Mouse (Mus musculus) embryonic facial prominence, embryonic 11.5 days (tissue): Measurements from ENCODE around the gene Ddc. TPM values are rescaled to one million over a fixed set of nuclear protein-coding genes. Genes with fewer than 3 reads are reported as not detected.

Experiments
- ATAC-seq: fragments of 200-750 bp; cut with Nextera tagmentation; replicated peaks from 2 replicates; pipeline ENCODE4 v1.8.0; 2017; ENCODE audit warnings: low read depth; ENCODE audit not compliant: insufficient number of reproducible peaks, low FRiP score, low TSS enrichment
- DNase-seq: peaks from one replicate; pipeline ENCODE4 v3.0.0-alpha.2; 2015; ENCODE audit warnings: low spot score
- H3K27ac ChIP-seq: fragments of 300-500 bp; sonication (generic); replicated peaks from 2 replicates; pipeline ENCODE4 v1.5.1; 2014; ENCODE audit warnings: mild to moderate bottlenecking, low read depth, low read length, control low read depth
- H3K27me3 ChIP-seq: fragments of 300-500 bp; sonication (generic); 2 replicates; pipeline ENCODE4 v1.6.1; 2014; ENCODE audit warnings: mild to moderate bottlenecking, low read length, moderate library complexity, mixed read lengths; ENCODE audit not compliant: control insufficient read depth, insufficient read depth
- H3K36me3 ChIP-seq: fragments of 300-500 bp; sonication (generic); replicated peaks from 2 replicates; pipeline ENCODE4 v1.6.1; 2014; ENCODE audit warnings: low read depth, mild to moderate bottlenecking, low read length, moderate library complexity, mixed read lengths; ENCODE audit not compliant: control insufficient read depth, insufficient read depth
- H3K4me1 ChIP-seq: fragments of 300-500 bp; sonication (generic); 2 replicates; pipeline ENCODE4 v1.6.1; 2014; ENCODE audit warnings: low read length, mixed read lengths; ENCODE audit not compliant: control insufficient read depth, insufficient read depth
- H3K4me2 ChIP-seq: fragments of 300-500 bp; sonication (generic); 2 replicates; pipeline ENCODE4 v1.6.1; 2014; ENCODE audit warnings: low read depth, mild to moderate bottlenecking, control low read depth, low read length, moderate library complexity
- H3K4me3 ChIP-seq: fragments of 300-500 bp; sonication (generic); 2 replicates; pipeline ENCODE4 v1.5.1; 2014; ENCODE audit warnings: low read depth, low read length, control low read depth
- H3K9ac ChIP-seq: fragments of 300-500 bp; sonication (generic); replicated peaks from 2 replicates; pipeline ENCODE4 v1.6.1; 2014; ENCODE audit warnings: mild to moderate bottlenecking, control low read depth, low read length
- H3K9me3 ChIP-seq: fragments of 300-500 bp; sonication (generic); replicated peaks from 2 replicates; pipeline ENCODE4 v1.6.1; 2016; ENCODE audit warnings: mild to moderate bottlenecking, low read length, inconsistent platforms, mixed read lengths; ENCODE audit not compliant: control insufficient read depth
- WGBS: fragments of 180-500 bp; shearing (Covaris S2); extraction: QIAGEN DNeasy Blood & Tissue Kit; methylation state at CpG from one replicate; pipeline ENCODE4 v1.1.7; 2014; 5-methylcytosine and 5-hydroxymethylcytosine counted together
- polyA plus RNA-seq: library from polyadenylated mRNA; unstranded; fragments of >200 nt; fragmentation: Nextera tagmentation; extraction: Ambion mirVana; gene quantifications from 2 replicates; pipeline ENCODE4 v1.2.1, GENCODE M21; 2014

Gene Ddc
- polyA plus RNA-seq, 1 experiment from 2014 or later: 10.4 TPM

DNA sequence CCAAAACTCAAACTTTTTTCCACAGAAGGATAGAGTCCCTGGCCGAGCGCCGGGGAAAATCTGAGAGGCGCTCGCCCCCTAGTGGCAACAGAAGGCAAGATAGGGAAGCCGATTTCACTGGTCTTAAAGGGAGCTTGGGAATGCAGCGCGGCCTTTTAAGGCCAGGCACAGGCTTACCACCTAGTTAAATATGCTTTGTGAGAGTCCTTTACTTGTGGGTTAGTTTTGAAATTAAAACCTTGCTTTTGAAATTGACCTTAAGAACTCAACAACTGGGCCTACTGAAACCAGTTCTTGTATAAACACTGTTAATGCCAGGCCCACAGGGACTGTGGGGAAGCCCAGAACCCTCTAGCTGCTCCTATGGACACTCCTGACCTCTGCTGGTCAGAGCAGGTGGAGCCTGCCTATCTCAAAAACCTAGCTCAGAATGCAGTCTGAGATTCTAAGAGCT lies 109.4 kb downstream of the Ddc start:
- Histone ChIP-seq H3K36me3 (no peaks in the 10 kb centered on the region), H3K4me1 (no peaks in the 10 kb centered on the region), H3K27me3 (no peaks in the 10 kb centered on the region), H3K9ac (no peak overlapping the region), H3K4me3 (no peak overlapping the region), H3K27ac (no peak overlapping the region), H3K4me2 (no peak overlapping the region; the same call in 1 of the 2 replicates), H3K9me3 (no peaks in the 10 kb centered on the region)
- WGBS: 2% methylated on average over 8 of the region's 8 CpGs
- DNase-seq (peak; percentile 92), ATAC-seq (peak; percentile 93)

DNA sequence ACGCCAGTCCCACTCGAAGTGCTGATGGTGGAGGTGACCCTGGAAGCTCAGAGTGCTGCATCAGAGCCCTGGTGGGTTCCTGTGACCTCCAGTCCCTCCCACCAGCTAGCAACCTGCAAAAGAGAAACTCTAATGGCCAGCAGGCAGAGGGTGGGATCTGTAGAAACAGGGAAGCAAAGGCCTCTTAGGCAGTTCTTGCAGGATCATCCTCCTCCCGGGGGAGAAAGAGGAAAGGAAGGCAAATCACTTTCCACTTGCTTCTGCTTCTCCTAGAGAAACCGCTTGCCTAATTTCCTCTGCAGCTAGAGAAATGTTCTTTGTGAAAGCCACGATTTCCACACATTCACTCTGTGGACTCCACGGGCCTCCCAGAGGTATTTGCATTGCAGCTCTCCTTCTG lies 112.5 kb downstream of the Ddc start:
- no peak overlapping the region for H3K9ac ChIP-seq
- no peak for DNase-seq

GRCm38 (mm10) chr11:11781728-11782127 lies 116.2 kb downstream of the Ddc start:
- ATAC-seq (no peak), DNase-seq (no peak)
- no peak overlapping the region for H3K27ac ChIP-seq
- no peak overlapping the region for H3K4me3 ChIP-seq
- 81% methylated on average over 8 of the region's 8 CpGs for WGBS
- H3K27me3 ChIP-seq: no peaks in the 10 kb centered on the region
- H3K4me2 ChIP-seq: no peak overlapping the region
- no peak overlapping the region for H3K9ac ChIP-seq
- no peaks in the 10 kb centered on the region for H3K36me3 ChIP-seq
- no peaks in the 10 kb centered on the region for H3K9me3 ChIP-seq
- H3K4me1 ChIP-seq: no peaks in the 10 kb centered on the region

More for the DNA sequence above, 112.5 kb downstream of the Ddc start:
- ATAC-seq: no peak
- Histone ChIP-seq H3K27me3 (no peaks in the 10 kb centered on the region), H3K4me1 (no peaks in the 10 kb centered on the region), H3K9me3 (no peaks in the 10 kb centered on the region), H3K4me2 (no peak overlapping the region), H3K36me3 (no peaks in the 10 kb centered on the region), H3K27ac (no peak overlapping the region), H3K4me3 (no peak overlapping the region)
- WGBS: 71% methylated on average over 6 of the region's 6 CpGs

DNA sequence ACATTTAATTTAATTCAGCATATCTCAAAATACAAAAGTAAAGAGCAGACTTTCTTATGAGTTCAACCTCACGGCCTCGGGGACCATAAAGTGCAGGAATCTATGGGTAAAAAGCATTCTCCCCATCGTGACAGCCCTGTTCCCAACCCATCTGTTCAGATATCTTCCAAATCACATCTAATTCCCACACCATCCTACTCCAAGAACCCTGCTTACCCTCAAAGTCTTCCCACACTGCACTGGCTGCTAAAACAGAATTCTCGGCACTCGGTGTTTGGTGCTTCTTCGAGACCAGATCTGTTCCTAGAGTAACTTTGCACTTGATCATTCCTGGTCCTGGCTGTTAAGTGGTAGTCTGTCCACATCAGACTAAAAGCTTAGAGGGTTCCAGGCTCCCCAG lies 119.6 kb downstream of the Ddc start:
- Histone ChIP-seq H3K36me3 (no peaks in the 10 kb centered on the region), H3K27ac (no peak overlapping the region), H3K4me2 (no peak overlapping the region), H3K4me1 (no peaks in the 10 kb centered on the region), H3K9me3 (no peaks in the 10 kb centered on the region), H3K9ac (no peak overlapping the region), H3K27me3 (no peaks in the 10 kb centered on the region), H3K4me3 (no peak overlapping the region)
- DNase-seq: no peak
- WGBS: 92% methylated on average over 6 of the region's 6 CpGs
- no peak for ATAC-seq

- no peaks in the 10 kb centered on the region for H3K9me3 ChIP-seq
- H3K9ac ChIP-seq: no peak overlapping the region
- no peak overlapping the region for H3K27ac ChIP-seq
- H3K4me1 ChIP-seq: no peaks in the 10 kb centered on the region
- DNase-seq (no peak), ATAC-seq (no peak)
- H3K36me3 ChIP-seq: no peaks in the 10 kb centered on the region
- no peak overlapping the region for H3K4me2 ChIP-seq
- no peak overlapping the region for H3K4me3 ChIP-seq
- 80% methylated on average over 2 of the region's 2 CpGs for WGBS
- H3K27me3 ChIP-seq: no peaks in the 10 kb centered on the region
These were observed 120.1 kb downstream of the Ddc start for GRCm38 (mm10) chr11:11777796-11778195.

- H3K4me1 ChIP-seq: no peaks in the 10 kb centered on the region
- no peaks in the 10 kb centered on the region for H3K9me3 ChIP-seq
- DNase-seq (no peak), ATAC-seq (no peak)
- no peaks in the 10 kb centered on the region for H3K27me3 ChIP-seq
- no peak overlapping the region for H3K9ac ChIP-seq
- no peak overlapping the region for H3K4me2 ChIP-seq
- H3K36me3 ChIP-seq: no peaks in the 10 kb centered on the region
- no peak overlapping the region for H3K4me3 ChIP-seq
- no peak overlapping the region for H3K27ac ChIP-seq
- 82% methylated on average over 3 of the region's 3 CpGs for WGBS
These were observed 120.7 kb downstream of the Ddc start for GRCm38 (mm10) chr11:11777246-11777645.

GRCm38 (mm10) chr11:11776822-11777174 lies 121.1 kb downstream of the Ddc start:
- no peak for ATAC-seq
- Histone ChIP-seq H3K4me2 (no peak overlapping the region), H3K36me3 (no peaks in the 10 kb centered on the region), H3K27ac (no peak overlapping the region), H3K4me3 (no peak overlapping the region), H3K9me3 (no peaks in the 10 kb centered on the region), H3K4me1 (no peaks in the 10 kb centered on the region), H3K27me3 (no peaks in the 10 kb centered on the region), H3K9ac (no peak overlapping the region)
- 76% methylated on average over 7 of the region's 7 CpGs for WGBS
- no peak for DNase-seq

- Histone ChIP-seq H3K4me3 (no peak overlapping the region), H3K27me3 (no peaks in the 10 kb centered on the region), H3K4me2 (no peak overlapping the region), H3K36me3 (no peaks in the 10 kb centered on the region), H3K4me1 (no peaks in the 10 kb centered on the region), H3K27ac (no peak overlapping the region), H3K9me3 (no peaks in the 10 kb centered on the region), H3K9ac (no peak overlapping the region)
- DNase-seq (no peak), ATAC-seq (no peak)
- WGBS: 57% methylated on average over 4 of the region's 4 CpGs
These were observed 121.7 kb downstream of the Ddc start for GRCm38 (mm10) chr11:11776071-11776821.
